Mouse (Mus musculus): ENCODE results near the gene Cbfa2t2. TPM values are rescaled to one million over a fixed set of nuclear protein-coding genes. Genes with fewer than 3 reads are reported as not detected.

The Cbfa2t2 gene
- 32.1 and 34.7 TPM in 2 replicates for polyA plus RNA-seq (2015; fragmentation: Nextera tagmentation; extraction: Ambion mirVana)

DNA sequence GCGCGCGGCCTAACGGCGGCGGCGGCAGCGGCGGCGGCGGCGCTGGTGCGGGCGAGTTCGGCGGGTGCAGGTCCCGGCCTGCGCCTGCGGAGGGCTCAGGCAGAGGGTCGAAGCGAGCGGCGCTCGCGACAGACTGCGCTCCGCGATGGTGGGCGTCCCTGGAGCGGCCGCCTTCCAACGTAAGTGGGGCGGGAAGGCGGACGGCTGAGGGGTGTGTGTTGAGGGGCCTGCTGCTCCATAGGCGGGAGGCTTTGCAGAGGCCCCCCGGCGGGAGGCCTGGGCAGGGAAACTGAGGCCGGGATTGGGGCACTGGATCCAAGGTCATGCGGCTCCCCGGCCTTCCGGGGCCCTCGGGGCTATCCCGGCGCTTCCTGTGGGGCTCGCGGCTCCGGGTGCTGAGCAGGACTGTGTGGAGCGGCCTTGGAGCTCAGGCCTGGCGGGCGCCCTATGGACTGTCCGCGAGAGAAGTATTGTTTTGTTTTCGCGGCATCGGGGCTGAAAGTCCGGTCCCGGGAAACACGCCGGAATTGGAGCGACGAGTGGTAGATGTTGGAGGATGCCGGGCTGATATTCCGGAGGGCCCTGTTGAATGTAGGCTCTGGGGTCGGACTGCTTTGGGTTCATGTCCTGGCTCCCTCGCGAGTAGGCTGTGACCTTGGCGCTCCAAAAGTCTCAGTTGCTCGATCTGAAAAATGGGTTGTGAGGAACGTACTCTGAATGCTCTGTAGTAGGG lies at the start of gene Cbfa2t2:
Gene Cbfa2t2, plus strand, starts transcription at position 24 of the 733 bp plus-strand sequence.
- Histone ChIP-seq H3K4me3 (replicated peaks) (peak within 1 kb of the TSS; percentile 99), H3K4me2 (peak within 1 kb of the TSS; percentile 52), H3K27ac (peak within 1 kb of the TSS; percentile 94), H3K9me3 (no peaks in the 10 kb centered on the region), H3K27me3 (replicated peaks) (no peaks in the 10 kb centered on the region), H3K36me3 (no peaks in the 10 kb centered on the region), H3K4me1 (peaks cover 9% of the 10 kb centered on the region; the same call in 1 of the 2 replicates), H3K9ac (peak within 1 kb of the TSS; percentile 98)
- ATAC-seq (ENCODE audit: insufficient read depth, low FRiP score, low read depth): peak; percentile 54
- 0% methylated on average over 53 of the region's 70 CpGs for WGBS

DNA sequence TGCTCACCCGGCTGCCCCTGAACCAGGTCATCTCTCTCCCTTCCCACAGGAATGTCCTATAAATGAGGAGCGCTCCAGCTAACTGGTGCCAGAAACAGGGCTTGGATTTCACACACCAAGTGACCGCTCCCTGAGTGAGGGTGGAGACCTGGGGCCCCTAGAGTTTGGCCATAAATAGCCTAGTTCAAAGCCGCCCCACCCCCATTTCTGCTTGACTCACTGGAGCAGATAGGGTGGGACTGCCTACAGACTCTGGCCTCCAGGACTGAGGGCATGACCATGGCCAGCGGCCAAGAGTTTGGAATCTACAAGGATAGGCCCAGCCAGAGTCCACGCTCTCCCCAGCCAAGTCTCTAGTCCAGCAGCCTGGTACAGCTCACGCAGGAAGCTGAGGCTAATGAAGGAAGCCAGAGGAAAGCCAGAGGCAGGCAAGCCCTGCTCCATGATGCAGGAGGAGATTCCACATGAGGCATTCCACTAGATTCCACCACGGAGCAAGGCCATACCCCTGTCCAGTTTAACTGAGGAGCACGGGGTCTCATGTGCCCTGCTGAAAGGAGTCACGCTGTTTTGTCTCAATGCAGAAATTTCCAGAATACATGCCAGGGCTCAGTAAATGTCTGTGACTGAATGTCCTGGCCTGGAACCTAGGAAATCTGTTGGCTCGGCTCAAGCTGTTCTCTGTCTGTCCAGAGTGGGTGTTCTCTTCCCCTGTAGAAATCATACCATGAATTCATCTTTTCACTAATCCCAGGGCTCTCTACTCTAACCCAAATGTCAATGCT lies 45.9 kb upstream of the Cbfa2t2 start:
- Histone ChIP-seq H3K4me3 (replicated peaks) (no peak overlapping the region), H3K27me3 (replicated peaks) (no peaks in the 10 kb centered on the region), H3K9ac (no peak overlapping the region), H3K36me3 (no peaks in the 10 kb centered on the region), H3K27ac (no peak overlapping the region), H3K4me2 (no peak overlapping the region), H3K9me3 (no peaks in the 10 kb centered on the region), H3K4me1 (peaks cover 5% of the 10 kb centered on the region; the same call in 1 of the 2 replicates)
- peak; percentile 71 for ATAC-seq (ENCODE audit: insufficient read depth, low FRiP score, low read depth)
- WGBS: 65% methylated on average over 11 of the region's 11 CpGs

DNA sequence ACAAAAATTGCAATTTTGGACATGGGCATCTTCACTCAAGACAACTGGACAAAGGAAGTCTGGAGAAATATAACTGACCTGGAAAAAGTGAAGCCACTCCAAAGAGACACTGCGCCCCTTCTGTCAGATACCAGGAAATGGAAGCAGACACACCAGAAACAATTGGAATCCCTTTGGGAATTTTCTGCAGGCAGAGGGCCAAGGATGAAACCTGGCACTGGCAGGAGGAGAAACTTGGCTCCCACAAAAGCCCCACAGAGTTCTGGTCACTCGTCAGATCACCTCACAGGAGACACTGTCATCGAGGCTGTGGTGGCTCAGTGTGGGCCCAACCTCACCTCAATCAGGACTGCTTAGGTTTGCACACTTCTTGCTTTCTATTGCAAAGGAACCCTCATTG lies 41.7 kb upstream of the Cbfa2t2 start:
- WGBS: 63% methylated on average over 3 of the region's 3 CpGs
- no peak for ATAC-seq (ENCODE audit: insufficient read depth, low FRiP score, low read depth)
- H3K9me3 ChIP-seq: no peaks in the 10 kb centered on the region
- no peaks in the 10 kb centered on the region for H3K36me3 ChIP-seq
- no peak overlapping the region for H3K27ac ChIP-seq
- H3K4me3 ChIP-seq (replicated peaks): no peak overlapping the region
- H3K27me3 ChIP-seq (replicated peaks): no peaks in the 10 kb centered on the region
- H3K9ac ChIP-seq: no peak overlapping the region
- peaks cover 5% of the 10 kb centered on the region; the same call in 1 of the 2 replicates for H3K4me1 ChIP-seq
- no peak overlapping the region for H3K4me2 ChIP-seq

DNA sequence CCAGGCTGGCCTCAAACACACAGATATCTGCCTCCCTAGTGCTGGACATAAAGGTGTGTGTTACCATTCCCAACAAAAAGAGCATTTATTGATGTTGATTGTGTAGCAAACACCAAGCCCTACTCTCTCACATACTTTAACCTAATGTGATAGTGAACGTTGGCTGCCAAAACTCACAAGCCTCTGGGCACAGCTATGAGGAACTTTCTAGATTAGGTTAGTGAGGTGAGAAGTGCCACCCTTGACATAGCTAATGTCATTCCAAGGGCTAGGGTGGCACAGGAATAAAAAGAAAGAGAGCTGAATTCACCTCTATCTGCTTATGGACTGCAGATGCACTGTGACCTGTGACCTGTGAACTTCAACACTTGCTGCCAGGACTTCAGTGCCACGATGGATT lies 39.8 kb upstream of the Cbfa2t2 start:
- no peaks in the 10 kb centered on the region for H3K36me3 ChIP-seq
- no peak overlapping the region for H3K27ac ChIP-seq
- no peak for ATAC-seq (ENCODE audit: insufficient read depth, low FRiP score, low read depth)
- no peaks in the 10 kb centered on the region for H3K9me3 ChIP-seq
- no peak overlapping the region for H3K4me3 ChIP-seq (replicated peaks)
- no peak overlapping the region for H3K9ac ChIP-seq
- no peaks in the 10 kb centered on the region for H3K27me3 ChIP-seq (replicated peaks)
- H3K4me2 ChIP-seq: no peak overlapping the region
- H3K4me1 ChIP-seq: no peaks in the 10 kb centered on the region
- WGBS: 75% methylated on average over 2 of the region's 2 CpGs

DNA sequence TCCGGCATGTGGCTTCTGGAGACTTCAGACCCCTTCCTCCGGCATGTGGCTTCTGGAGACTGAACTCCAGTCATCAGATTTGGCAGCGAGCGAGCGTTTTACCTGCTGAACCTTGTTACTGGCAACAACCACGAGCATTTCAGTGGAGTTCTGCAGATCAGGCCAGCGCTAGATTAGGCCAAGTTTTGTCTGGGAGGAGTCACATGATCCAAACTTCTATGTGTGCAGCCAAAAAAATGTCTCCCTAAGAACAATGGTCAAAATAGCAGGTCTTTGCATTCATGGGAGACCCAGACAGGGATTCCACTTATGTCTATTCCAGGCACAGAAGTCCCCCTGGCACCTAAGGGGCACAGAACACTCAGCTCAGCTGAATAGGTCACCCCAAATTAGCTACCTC lies 38.0 kb upstream of the Cbfa2t2 start:
- H3K4me2 ChIP-seq: no peak overlapping the region
- no peaks in the 10 kb centered on the region for H3K9me3 ChIP-seq
- ATAC-seq (ENCODE audit: insufficient read depth, low FRiP score, low read depth): no peak
- no peak overlapping the region for H3K27ac ChIP-seq
- WGBS: 70% methylated on average over 7 of the region's 7 CpGs
- no peaks in the 10 kb centered on the region for H3K27me3 ChIP-seq (replicated peaks)
- no peaks in the 10 kb centered on the region for H3K36me3 ChIP-seq
- H3K9ac ChIP-seq: no peak overlapping the region
- H3K4me1 ChIP-seq: peaks cover 8% of the 10 kb centered on the region
- no peak overlapping the region for H3K4me3 ChIP-seq (replicated peaks)

- Histone ChIP-seq H3K4me2 (no peak overlapping the region), H3K27me3 (replicated peaks) (no peaks in the 10 kb centered on the region), H3K9me3 (no peaks in the 10 kb centered on the region), H3K4me1 (peaks cover 9% of the 10 kb centered on the region), H3K27ac (no peak overlapping the region), H3K36me3 (no peaks in the 10 kb centered on the region), H3K4me3 (replicated peaks) (no peak overlapping the region), H3K9ac (no peak overlapping the region)
- ATAC-seq (ENCODE audit: insufficient read depth, low FRiP score, low read depth): no peak
- 64% methylated on average over 2 of the region's 2 CpGs for WGBS
Measured at GRCm38 (mm10) chr2:154399325-154399724, 37.0 kb upstream of the Cbfa2t2 start.

GRCm38 (mm10) chr2:154401976-154402375 lies 34.3 kb upstream of the Cbfa2t2 start:
- Histone ChIP-seq H3K4me2 (no peak overlapping the region), H3K4me1 (peaks cover 11% of the 10 kb centered on the region), H3K9ac (no peak overlapping the region), H3K9me3 (no peaks in the 10 kb centered on the region), H3K36me3 (no peaks in the 10 kb centered on the region), H3K4me3 (replicated peaks) (no peak overlapping the region), H3K27ac (no peak overlapping the region), H3K27me3 (replicated peaks) (no peaks in the 10 kb centered on the region)
- 50% methylated on average over 1 of the region's 1 CpGs for WGBS
- no peak for ATAC-seq (ENCODE audit: insufficient read depth, low FRiP score, low read depth)

DNA sequence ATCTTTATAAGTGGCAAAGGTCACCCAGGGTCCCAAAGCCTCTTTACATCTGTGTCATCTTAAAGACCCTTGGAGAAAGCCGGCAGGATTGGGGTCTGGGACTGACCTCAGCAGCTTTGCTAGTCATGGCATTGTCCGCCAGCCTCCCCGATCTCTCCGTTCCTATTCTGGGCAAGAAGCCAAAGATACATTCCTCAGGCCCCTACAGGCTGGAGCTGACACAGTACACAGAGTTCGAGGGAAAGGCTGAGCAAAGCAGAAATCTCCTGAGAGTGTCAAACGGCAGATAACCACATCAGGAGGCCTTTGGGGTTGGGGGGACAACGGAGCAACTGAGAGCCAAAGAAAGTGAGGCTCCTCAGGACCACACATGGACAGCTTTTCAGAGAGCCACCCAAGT lies 33.5 kb upstream of the Cbfa2t2 start:
- WGBS: 10% methylated on average over 7 of the region's 7 CpGs
- no peak overlapping the region; the same call in 1 of the 2 replicates for H3K27ac ChIP-seq
- H3K9me3 ChIP-seq: no peaks in the 10 kb centered on the region
- H3K4me3 ChIP-seq (replicated peaks): no peak overlapping the region
- peak; percentile 79 for ATAC-seq (ENCODE audit: insufficient read depth, low FRiP score, low read depth)
- no peak overlapping the region for H3K4me2 ChIP-seq
- peaks cover 17% of the 10 kb centered on the region for H3K4me1 ChIP-seq
- no peak overlapping the region for H3K9ac ChIP-seq
- H3K36me3 ChIP-seq: no peaks in the 10 kb centered on the region
- H3K27me3 ChIP-seq (replicated peaks): no peaks in the 10 kb centered on the region

DNA sequence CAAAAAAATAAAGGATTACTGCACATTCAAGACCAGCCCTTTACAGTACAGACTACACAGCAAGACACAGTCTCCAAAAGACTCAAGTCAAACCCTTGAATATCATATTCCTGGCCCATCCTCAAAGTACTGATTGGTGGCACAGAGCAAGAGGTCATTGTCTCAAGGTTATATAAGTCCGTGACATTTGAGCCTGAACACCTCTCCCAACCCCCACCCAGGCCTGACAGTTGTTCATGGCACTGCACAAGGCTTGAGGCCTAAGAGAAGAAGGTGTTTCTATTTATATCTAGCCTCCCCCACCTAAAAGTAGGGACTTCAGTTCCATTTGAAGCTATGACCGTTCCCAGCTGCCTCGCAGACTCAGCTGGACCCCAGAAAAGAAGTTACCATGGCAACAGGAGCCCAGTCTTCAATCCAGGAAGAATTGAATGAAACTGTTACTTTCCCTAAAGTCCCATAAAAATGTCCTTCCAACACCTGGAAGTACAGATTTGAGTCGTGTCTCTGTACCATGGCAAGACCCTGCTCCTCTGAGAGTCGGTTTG lies 30.8 kb upstream of the Cbfa2t2 start:
- WGBS: 63% methylated on average over 5 of the region's 5 CpGs
- Histone ChIP-seq H3K27me3 (replicated peaks) (no peaks in the 10 kb centered on the region), H3K4me2 (no peak overlapping the region), H3K27ac (no peak overlapping the region), H3K4me1 (peaks cover 20% of the 10 kb centered on the region), H3K9ac (no peak overlapping the region), H3K36me3 (no peaks in the 10 kb centered on the region), H3K9me3 (no peaks in the 10 kb centered on the region), H3K4me3 (replicated peaks) (no peak overlapping the region)
- no peak for ATAC-seq (ENCODE audit: insufficient read depth, low FRiP score, low read depth)

- Histone ChIP-seq H3K27me3 (replicated peaks) (no peaks in the 10 kb centered on the region), H3K36me3 (no peaks in the 10 kb centered on the region), H3K4me1 (peaks cover 20% of the 10 kb centered on the region), H3K27ac (no peak overlapping the region), H3K9me3 (no peaks in the 10 kb centered on the region), H3K4me3 (replicated peaks) (peak overlapping the region; percentile 75), H3K4me2 (peak overlapping the region; percentile 86), H3K9ac (peak overlapping the region; percentile 60)
- no peak for ATAC-seq (ENCODE audit: insufficient read depth, low FRiP score, low read depth)
- 35% methylated on average over 11 of the region's 11 CpGs for WGBS
Measured at GRCm38 (mm10) chr2:154407063-154407642, 29.1 kb upstream of the Cbfa2t2 start.

- H3K4me3 ChIP-seq (replicated peaks): peak within 1 kb of the TSS; percentile 75
- no peak within 1 kb of the TSS for H3K27ac ChIP-seq
- no peaks in the 10 kb centered on the region for H3K27me3 ChIP-seq (replicated peaks)
- peaks cover 16% of the 10 kb centered on the region for H3K4me1 ChIP-seq
- WGBS: 2% methylated on average over 84 of the region's 84 CpGs
- H3K9ac ChIP-seq: peak within 1 kb of the TSS; percentile 60
- peak within 1 kb of the TSS; percentile 86 for H3K4me2 ChIP-seq
- ATAC-seq (ENCODE audit: insufficient read depth, low FRiP score, low read depth): peak; percentile 80
- no peaks in the 10 kb centered on the region for H3K9me3 ChIP-seq
- H3K36me3 ChIP-seq: no peaks in the 10 kb centered on the region
Measured at GRCm38 (mm10) chr2:154407643-154408445, 28.4 kb upstream of the Cbfa2t2 start, which contains the start of gene Snta1. Gene Snta1 (minus strand): TSS chr2:154408099.

Data from stomach, embryonic 15.5 days (tissue).